Mouse (Mus musculus) frontal cortex, postnatal 36 days (tissue): ENCODE results near the gene Kng1.
"Not testable (repeated sequence)": the region's sequence is repeated elsewhere in the genome, so short reads cannot be mapped to it uniquely, and the experiment has no call there.

ENCODE experiments used
- DNase-seq, 2 experiments: peaks; one replicate each; pipeline ENCODE4 v3.0.0; 2022; ENCODE audit warnings: low spot score in 2 of 2

The Kng1 gene

DNA sequence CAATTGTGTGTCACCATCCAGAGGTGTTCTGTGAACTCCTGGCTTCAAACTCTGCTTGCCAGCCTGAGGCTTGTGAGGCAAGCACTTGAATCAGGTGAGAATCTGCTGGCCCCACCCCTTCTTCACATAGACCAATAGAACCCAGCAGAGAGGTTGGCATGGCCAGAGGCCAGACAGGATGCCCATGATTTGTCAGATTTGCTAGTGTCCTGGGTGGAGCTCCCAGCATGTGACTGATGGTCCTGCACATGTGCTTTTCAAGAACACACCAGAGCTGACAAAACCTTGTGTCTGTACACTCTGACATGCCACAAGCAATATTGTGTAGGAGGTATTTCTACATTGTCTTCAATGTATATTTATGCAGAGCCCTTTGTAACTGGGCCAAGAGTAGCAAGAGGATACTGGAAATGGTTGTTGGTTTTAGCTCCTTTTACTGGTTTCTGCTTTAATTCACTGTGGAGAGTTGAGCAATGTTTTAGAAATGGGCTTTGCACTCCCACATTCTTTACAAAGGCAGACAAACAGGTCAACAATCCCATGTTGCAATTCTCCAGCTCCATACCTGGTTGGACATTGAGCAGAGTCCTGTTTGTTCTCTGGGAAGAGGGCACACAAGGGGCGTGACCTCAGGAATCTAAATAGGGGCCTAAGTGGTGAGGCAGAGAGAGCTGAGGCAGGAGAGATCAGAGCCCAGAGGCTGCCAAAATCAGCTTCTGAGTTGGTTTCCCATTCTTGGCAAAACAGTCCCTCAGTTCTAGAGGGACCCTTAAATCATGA, at the start of gene Kng1:
Gene Kng1 (plus strand): TSS at position 198 of the 780 bp plus-strand sequence.
- not testable (repeated sequence) for DNase-seq

DNA sequence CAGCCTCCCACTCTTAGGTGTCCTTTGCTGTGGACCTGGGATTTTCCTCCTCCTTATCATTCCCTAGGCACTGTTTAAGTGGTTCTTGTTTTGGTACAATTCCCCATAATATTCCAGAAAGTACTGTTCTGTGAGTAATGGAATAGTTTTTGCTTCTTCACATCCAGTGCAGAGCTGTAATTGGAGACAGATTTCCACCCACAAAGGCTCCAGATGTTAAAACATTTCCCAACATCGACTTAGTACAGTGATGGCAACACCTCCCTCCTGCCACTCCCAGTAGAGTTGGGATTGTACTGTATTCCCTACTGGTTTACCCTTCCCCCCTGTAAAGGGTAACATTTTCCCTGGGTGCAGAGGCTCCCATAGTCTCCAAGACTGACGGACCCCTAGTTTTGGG, 43.9 kb upstream of the Kng1 start:
- DNase-seq = not testable (repeated sequence)

GRCm38 (mm10) chr16:23014645-23015044, 43.0 kb upstream of the Kng1 start:
- peak in 1 of 2 experiments; percentile 14 for DNase-seq

- not testable (repeated sequence) for DNase-seq
Observed at GRCm38 (mm10) chr16:23020571-23020970, 37.1 kb upstream of the Kng1 start.

DNA sequence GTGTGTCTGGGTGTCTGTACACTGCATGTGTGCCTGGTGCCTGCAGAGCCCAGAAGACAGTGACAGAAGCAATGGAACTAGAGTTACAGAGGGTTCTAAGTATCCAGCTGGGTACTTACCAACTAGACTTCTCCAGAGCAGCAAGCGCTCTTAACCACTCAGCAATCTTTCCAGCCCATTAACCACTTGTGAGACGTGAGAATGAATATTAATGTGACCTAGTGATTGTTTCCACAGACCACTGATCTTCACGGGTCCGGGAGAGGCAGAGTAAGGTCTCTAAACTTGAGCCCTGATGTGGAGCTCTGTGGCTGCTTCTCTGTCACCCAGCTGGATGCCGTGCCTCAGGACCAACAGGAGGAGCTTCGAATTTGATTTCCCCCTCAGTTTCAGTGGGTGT, 32.6 kb upstream of the Kng1 start:
- DNase-seq = no peak

GRCm38 (mm10) chr16:23026582-23026981, 31.1 kb upstream of the Kng1 start:
- DNase-seq = no peak

DNA sequence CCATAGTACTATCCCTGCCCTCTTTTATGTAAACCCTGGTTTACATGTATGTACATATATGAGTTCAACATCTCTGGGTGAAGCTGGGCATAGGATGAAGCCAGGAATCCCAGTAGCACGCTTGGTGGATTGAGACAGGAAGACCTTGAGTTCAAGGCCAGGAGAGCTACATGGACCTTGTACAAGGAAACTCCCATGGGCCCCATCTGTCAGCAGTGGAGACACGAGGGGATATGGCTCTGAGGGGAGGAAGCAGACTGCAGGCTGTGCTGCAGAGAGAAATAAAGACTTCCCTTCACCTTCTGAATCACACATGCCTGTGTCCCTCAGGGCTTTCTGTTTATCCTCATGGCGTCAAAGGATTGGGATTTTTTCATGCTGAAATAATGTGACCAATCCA, 30.3 kb upstream of the Kng1 start:
- not testable (repeated sequence) for DNase-seq

GRCm38 (mm10) chr16:23028966-23029600, 28.6 kb upstream of the Kng1 start, which contains the start of gene Kng2:
Gene Kng2, minus strand, starts transcription at chr16:23029482.
- not testable (repeated sequence) for DNase-seq

- DNase-seq = no peak
Observed at GRCm38 (mm10) chr16:23030673-23031435, 26.8 kb upstream of the Kng1 start.

DNA sequence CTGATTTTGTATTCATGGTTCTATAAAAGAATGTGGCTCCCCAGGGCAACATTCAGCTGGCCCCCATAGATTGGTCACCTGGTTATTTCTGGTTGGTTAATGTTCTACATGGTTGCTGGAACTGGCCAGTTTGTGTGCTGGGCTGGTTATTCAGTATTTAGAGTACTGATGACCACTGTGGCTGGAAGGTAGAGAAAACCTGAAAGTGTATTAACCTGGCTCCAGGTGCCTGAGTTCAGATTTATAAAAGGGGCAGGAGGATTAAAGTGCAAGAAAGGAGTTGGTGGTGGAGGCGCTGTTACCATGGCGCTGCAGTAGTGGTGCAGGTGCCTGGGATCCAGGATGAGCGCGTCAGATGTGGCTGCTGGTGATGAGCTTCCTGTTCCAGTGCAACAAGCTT, 24.0 kb upstream of the Kng1 start:
- no peak for DNase-seq

DNA sequence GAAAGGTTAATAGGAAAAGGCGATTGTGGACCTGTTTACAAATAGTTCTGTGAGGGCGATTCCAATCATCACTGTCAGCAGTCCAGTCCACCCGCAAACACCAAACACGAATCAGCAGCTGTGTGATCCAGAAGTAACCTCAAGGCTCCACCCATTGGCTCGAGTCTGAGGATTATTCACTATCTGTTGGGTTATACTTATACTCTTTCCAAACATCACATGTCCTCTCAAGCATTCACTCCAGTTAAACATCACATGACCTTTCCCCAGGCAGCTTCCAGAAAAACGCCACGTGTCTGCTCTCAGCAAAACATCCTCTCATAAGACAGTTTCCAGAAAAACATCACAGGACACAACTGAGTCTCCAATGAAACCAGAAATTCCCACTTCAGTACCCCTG, 19.9 kb upstream of the Kng1 start:
- no peak for DNase-seq

GRCm38 (mm10) chr16:23039281-23039680, 18.4 kb upstream of the Kng1 start:
- no peak for DNase-seq

- DNase-seq = no peak
Observed at GRCm38 (mm10) chr16:23040876-23041275, 16.8 kb upstream of the Kng1 start.

DNA sequence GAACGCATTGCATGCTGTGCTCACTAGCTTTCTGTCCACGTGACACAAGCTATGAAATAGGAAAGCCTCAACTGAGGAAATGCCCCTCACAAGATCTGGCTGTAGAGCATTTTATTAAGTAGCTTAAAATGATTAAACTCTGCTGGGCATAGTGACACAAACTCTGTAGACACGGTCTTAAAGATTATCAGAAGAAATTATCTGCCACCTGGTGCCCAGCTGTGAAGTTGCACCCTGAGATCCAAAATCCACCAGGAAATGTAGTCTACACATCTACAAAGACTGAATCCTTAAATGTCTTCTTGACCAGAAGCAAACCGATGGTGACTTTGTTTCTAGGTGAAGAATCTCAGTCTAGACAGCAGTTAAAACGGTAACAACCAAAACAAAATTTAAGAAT, 11.3 kb upstream of the Kng1 start:
- DNase-seq = peak; percentile 19 to 49

DNA sequence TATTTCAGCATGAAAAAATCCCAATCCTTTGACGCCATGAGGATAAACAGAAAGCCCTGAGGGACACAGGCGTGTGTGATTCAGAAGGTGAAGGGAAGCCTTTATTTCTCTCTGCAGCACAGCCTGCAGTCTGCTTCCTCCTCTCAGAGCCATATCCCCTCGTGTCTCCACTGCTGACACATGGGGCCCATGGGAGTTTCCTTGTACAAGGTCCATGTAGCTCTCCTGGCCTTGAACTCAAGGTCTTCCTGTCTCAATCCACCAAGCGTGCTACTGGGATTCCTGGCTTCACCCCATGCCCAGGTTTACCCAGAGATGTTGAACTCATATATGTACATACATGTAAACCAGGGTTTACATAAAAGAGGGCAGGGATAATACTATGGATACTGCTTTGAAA, 2.0 kb downstream of the Kng1 start:
- not testable (repeated sequence) for DNase-seq

DNA sequence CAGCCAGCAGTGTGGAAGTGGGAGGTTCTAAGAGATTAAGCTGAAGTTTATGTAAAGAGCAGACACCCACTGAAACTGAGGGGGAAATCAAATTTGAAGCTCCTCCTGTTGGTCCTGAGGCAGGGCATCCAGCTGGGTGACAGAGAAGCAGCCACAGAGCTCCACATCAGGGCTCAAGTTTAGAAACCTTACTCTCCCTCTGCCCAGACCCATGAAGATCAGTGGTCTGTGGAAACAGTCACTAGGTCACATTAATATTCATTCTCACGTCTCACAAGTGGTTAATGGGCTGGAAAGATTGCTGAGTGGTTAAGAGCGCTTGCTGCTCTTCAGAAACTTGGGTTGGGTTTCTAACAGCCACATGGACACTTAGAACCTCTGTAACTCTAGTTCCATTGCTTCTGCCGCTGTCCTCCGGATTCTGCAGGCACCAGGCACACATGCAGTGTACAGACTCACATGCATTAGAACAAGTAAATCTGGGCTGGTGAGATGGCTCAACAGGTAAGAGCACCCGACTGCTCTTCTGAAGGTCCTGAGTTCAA, 3.2 kb downstream of the Kng1 start:
- DNase-seq = not testable (repeated sequence)

GRCm38 (mm10) chr16:23077516-23077915, 19.9 kb downstream of the Kng1 start:
- DNase-seq = not testable (repeated sequence)

- not testable (repeated sequence) for DNase-seq
Observed at GRCm38 (mm10) chr16:23087159-23087558, 29.5 kb downstream of the Kng1 start.

- DNase-seq = not testable (repeated sequence)
Observed at GRCm38 (mm10) chr16:23087712-23088111, 30.0 kb downstream of the Kng1 start.

DNA sequence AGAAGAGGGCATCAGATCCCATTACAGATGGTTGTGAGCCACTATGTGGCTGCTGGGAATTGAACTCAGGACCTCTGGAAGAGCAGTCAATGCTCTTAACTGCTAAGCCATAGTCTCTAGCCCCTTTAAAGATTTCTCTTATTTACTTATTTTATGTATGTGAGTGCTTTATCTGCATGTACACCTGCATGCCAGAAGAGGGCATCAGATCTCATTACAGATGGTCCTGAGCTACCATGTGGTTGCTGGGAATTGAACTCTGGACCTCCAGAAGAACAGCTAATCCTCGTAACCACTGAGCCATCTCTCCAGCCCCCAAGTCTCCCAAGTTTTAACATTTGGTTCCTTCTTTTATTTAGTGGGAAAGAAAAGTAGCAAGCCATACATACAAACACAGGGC, 30.8 kb downstream of the Kng1 start:
- not testable (repeated sequence) for DNase-seq

DNA sequence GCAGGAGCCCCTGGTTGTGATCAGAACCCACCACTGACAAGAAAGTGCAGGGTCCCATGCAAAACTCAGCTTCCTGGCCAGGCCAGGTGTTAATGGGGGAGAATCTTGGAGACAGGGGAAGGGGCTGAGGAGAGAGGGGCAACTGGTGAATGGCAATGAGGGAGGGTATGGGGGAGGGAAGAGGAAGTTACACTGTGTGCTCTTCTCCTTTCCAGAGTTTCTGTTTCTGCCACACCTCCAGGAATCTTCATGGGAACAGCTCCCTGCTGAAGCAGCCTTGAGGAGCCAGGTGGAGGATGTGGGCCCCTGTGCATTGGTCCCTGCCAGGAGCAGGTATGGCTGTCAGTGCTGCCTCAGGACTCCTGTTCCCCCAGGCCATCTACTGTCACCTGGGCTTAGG, 33.7 kb downstream of the Kng1 start:
- not testable (repeated sequence) for DNase-seq

DNA sequence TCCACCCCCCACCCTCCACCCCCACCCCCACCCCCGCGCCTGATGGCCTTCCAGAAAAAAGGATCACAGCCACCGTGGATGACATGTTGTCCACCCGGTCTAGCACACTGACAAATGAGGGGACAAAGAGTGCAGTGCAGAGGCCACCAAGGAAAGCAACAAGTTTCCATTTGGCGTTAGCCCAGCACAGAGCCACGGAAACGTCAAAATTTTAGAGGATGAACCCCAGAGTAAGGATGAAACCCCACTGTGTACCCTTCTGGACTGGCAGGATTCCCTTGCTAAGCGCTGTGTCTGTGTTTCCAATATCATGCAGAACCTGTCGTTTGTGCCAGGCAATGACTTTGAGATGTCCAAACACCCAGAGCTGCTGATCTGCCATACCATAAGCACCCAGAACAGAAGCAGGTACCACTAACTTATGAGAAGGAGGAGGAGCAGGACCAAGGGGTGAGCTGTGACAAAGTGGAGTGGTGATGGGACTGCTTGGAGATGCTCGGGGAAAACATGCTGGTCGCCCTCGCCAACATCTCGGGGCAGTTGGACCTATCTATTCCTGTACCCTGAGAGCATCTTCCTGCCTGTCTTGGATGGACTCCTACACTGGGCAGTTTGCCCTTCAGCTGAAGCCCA, 35.8 kb downstream of the Kng1 start:
- DNase-seq = no peak
